Mouse (Mus musculus) heart, embryonic 14.5 days (tissue): ENCODE data around the gene Fchsd2. TPM values are rescaled to one million over a fixed set of nuclear protein-coding genes. Genes with fewer than 3 reads are reported as not detected.

Experiments
- ATAC-seq: fragments of 200-750 bp; cut with Nextera tagmentation; 2 replicates; pipeline ENCODE4 v1.8.0; 2017; ENCODE audit warnings: low read depth, moderate TSS enrichment; ENCODE audit not compliant: insufficient number of reproducible peaks, insufficient read depth, low FRiP score
- H3K27ac ChIP-seq, 2 experiments: fragments of 200-500 bp in 1 of 2; fragments of 300-500 bp in 1 of 2; sonication (generic) in 1 of 2; replicated peaks in 1 of 2; 2 replicates each; pipeline ENCODE4 v1.5.1; 2012 to 2014; ENCODE audit warnings: low read depth in 2 of 2, low read length in 2 of 2, control low read depth in 1 of 2, mild to moderate bottlenecking in 1 of 2, mixed read lengths in 1 of 2; ENCODE audit not compliant: control insufficient read depth in 1 of 2, insufficient read depth in 1 of 2
- H3K27me3 ChIP-seq: fragments of 300-500 bp; sonication (generic); 2 replicates; pipeline ENCODE4 v1.6.1; 2014; ENCODE audit warnings: mild to moderate bottlenecking, low read length, control low read depth; ENCODE audit not compliant: control insufficient read depth, insufficient read depth
- H3K36me3 ChIP-seq: fragments of 300-500 bp; sonication (generic); 2 replicates; pipeline ENCODE4 v1.6.1; 2014; ENCODE audit warnings: mild to moderate bottlenecking, control low read depth, low read length, mixed read lengths; ENCODE audit not compliant: control insufficient read depth, insufficient read depth
- H3K4me1 ChIP-seq, 2 experiments: fragments of 200-500 bp in 1 of 2; fragments of 300-500 bp in 1 of 2; sonication (generic) in 1 of 2; 2 replicates each; pipeline ENCODE4 v1.6.1; 2012 to 2014; ENCODE audit warnings: low read length in 2 of 2, control low read depth in 1 of 2, mixed read lengths in 1 of 2; ENCODE audit not compliant: control insufficient read depth in 2 of 2, insufficient read depth in 2 of 2
- H3K4me2 ChIP-seq: fragments of 300-500 bp; sonication (generic); 2 replicates; pipeline ENCODE4 v1.6.1; 2014; ENCODE audit warnings: mild to moderate bottlenecking, low read length
- H3K4me3 ChIP-seq, 2 experiments: fragments of 200-500 bp in 1 of 2; fragments of 300-500 bp in 1 of 2; sonication (generic) in 1 of 2; 2 replicates each; pipeline ENCODE4 v1.5.1; 2012 to 2014; ENCODE audit warnings: low read length in 2 of 2, mild to moderate bottlenecking in 2 of 2, control low read depth in 1 of 2, low read depth in 1 of 2, moderate library complexity in 1 of 2; ENCODE audit not compliant: control insufficient read depth in 1 of 2, insufficient read depth in 1 of 2
- H3K9ac ChIP-seq: fragments of 300-500 bp; sonication (generic); 2 replicates; pipeline ENCODE4 v1.6.1; 2014; ENCODE audit warnings: mild to moderate bottlenecking, low read length
- H3K9me3 ChIP-seq: fragments of 300-500 bp; sonication (generic); 2 replicates; pipeline ENCODE4 v1.6.1; 2016; ENCODE audit warnings: low read length, control low read depth; ENCODE audit not compliant: control insufficient read depth
- WGBS: fragments of 180-500 bp; shearing (Covaris S2); extraction: QIAGEN DNeasy Blood & Tissue Kit; methylation state at CpG from one replicate; pipeline ENCODE4 v1.1.7; 2014; 5-methylcytosine and 5-hydroxymethylcytosine counted together
- polyA plus RNA-seq: library from polyadenylated mRNA; unstranded; fragments of >200 nt; fragmentation: Nextera tagmentation; extraction: Ambion mirVana; gene quantifications from 2 replicates; pipeline ENCODE4 v1.2.1, GENCODE M21; 2014

The Fchsd2 gene
- polyA plus RNA-seq, 1 experiment from 2014 or later, result 18.0 TPM

DNA sequence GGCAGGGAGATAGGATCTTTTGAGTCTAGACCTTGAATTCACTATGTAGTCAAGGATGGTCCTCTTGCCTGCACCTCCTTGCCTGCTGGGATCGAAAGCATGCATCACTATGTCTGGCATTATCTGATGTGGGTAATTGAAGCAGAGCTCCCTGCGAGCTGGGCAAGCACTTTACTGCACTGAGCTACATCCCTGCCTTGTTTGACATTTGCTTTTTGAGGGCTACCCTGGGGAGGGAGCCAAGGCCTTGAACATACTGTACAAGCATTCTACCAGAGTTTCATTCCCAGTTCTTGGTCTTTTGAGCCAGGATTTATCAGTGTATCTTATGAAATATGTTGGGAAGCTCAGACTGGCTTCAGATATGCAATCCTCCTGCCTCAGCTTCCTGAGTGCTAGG, 39.5 kb upstream of the Fchsd2 start:
- H3K27ac ChIP-seq, result no peak overlapping the region
- H3K36me3 ChIP-seq, result no peaks in the 10 kb centered on the region
- H3K4me2 ChIP-seq, result no peak overlapping the region
- H3K27me3 ChIP-seq, result no peaks in the 10 kb centered on the region
- WGBS, result 36% methylated on average over 2 of the region's 2 CpGs
- no peak overlapping the region for H3K4me3 ChIP-seq
- H3K9ac ChIP-seq, result no peak overlapping the region
- ATAC-seq, result no peak
- H3K9me3 ChIP-seq, result no peaks in the 10 kb centered on the region
- H3K4me1 ChIP-seq, result peaks cover 9 to 14% of the 10 kb centered on the region in 2 experiments; a peak in 3 of 4 replicates

DNA sequence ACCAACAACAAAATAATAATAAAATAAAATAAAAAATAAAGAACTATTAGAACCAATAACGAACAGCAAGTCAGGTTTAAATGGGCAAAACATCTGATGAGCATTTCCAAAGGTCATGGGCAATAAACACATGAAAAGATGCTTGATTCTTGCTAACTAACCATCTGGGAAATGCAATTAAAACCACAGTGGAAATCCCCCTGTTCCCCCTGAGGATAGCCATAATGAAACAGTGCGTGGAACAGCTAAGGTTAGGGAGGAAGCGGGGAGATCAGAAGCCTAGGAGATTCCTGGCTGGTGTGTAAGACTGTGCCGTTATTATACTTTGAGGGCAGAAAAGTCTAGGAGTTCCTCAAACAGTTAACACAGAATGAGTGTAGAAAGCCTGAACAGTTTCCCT, 35.4 kb upstream of the Fchsd2 start:
- Histone ChIP-seq H3K27ac (no peak overlapping the region), H3K9ac (no peak overlapping the region), H3K4me1 (peaks cover 0 to 3% of the 10 kb centered on the region in 2 experiments; a peak in 1 of 4 replicates), H3K27me3 (no peaks in the 10 kb centered on the region), H3K9me3 (no peaks in the 10 kb centered on the region), H3K4me3 (no peak overlapping the region), H3K36me3 (no peaks in the 10 kb centered on the region), H3K4me2 (no peak overlapping the region)
- no peak for ATAC-seq
- WGBS, result 66% methylated on average over 4 of the region's 4 CpGs

DNA sequence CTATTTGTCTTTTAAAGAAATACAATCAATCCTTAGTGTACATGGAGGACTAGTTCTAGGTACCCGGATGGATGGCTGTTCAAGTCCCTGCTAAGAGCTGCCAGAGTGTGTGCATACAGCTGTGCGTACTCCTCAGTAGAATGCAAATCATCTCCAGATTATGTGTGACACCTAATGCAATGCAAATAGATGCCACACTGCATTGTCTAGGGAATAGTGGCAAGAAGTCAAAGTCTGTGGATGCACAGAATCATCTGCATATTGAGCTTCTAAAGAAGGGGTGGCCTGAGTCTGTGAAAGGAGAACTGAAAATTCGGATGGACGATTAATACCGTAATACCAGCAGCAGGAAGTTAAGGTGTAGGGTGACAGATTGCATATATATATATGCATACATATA, 33.5 kb upstream of the Fchsd2 start:
- H3K9ac ChIP-seq, result no peak overlapping the region
- no peak for ATAC-seq

DNA sequence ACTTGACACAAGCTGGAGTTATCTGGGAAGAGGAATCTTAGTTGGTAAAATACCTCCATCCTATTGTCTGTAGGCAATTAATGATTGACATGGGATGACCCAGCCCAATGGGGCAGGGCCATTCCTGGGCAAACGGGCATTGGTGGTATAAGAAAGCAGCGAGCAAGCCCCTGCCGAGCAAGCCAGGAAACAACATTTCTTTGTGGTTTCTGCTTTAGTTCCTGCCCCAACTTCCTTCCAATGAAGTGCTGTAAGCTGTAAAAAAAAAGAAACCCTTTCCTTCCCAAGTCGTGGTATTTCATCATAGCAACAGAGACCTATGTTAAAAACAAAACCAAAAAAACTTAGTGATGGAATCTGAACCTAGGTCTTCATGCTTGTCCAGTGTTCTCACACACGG, 32.2 kb upstream of the Fchsd2 start:
- H3K4me1 ChIP-seq, result peaks cover 0 to 3% of the 10 kb centered on the region in 2 experiments; a peak in 1 of 4 replicates
- no peak overlapping the region for H3K9ac ChIP-seq
- no peaks in the 10 kb centered on the region for H3K36me3 ChIP-seq
- H3K27me3 ChIP-seq, result no peaks in the 10 kb centered on the region
- no peak for ATAC-seq
- H3K9me3 ChIP-seq, result no peaks in the 10 kb centered on the region
- H3K4me3 ChIP-seq, result no peak overlapping the region
- no peak overlapping the region for H3K4me2 ChIP-seq
- WGBS, result 51% methylated on average over 5 of the region's 5 CpGs
- H3K27ac ChIP-seq, result no peak overlapping the region

More for the DNA sequence above, 33.5 kb upstream of the Fchsd2 start:
- Histone ChIP-seq H3K27ac (no peak overlapping the region), H3K27me3 (no peaks in the 10 kb centered on the region), H3K4me2 (no peak overlapping the region), H3K36me3 (no peaks in the 10 kb centered on the region), H3K9me3 (no peaks in the 10 kb centered on the region), H3K4me1 (peaks cover 0 to 3% of the 10 kb centered on the region in 2 experiments; a peak in 1 of 4 replicates), H3K4me3 (no peak overlapping the region)
- 90% methylated on average over 5 of the region's 5 CpGs for WGBS

DNA sequence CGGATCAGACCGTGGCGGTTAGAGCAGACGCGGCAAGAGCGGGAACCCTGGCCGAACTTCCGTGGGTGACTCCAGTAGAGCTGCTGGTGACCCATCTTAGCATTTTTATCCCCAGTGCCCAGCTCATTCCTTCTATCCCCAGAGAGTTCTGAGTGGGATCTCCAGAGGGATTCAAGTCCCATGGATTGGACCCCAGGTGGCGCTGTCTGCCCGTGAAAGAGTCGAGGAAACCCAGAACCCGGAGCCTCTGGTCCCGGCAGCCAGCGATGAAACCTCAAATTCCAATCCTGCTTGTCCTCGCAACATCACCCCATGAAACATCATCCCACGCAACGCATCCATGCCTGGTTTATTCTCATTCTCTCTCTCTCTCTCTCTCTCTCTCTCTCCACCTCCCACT, 31.3 kb upstream of the Fchsd2 start:
- H3K27me3 ChIP-seq, result no peaks in the 10 kb centered on the region
- 0 out of 2 replicates have a peak, but pooled peaks have one; percentile 43 for ATAC-seq
- WGBS, result 4% methylated on average over 17 of the region's 17 CpGs
- H3K36me3 ChIP-seq, result no peaks in the 10 kb centered on the region
- H3K9ac ChIP-seq, result no peak overlapping the region; the same call in 1 of the 2 replicates
- no peaks in the 10 kb centered on the region for H3K9me3 ChIP-seq
- peak overlapping the region; percentile 56 for H3K4me2 ChIP-seq
- peak overlapping the region in 1 of 2 experiments; percentile 26; a peak in 2 of 4 replicates for H3K4me3 ChIP-seq
- no peak overlapping the region for H3K27ac ChIP-seq
- H3K4me1 ChIP-seq, result peaks cover 0 to 3% of the 10 kb centered on the region in 2 experiments; a peak in 1 of 4 replicates

DNA sequence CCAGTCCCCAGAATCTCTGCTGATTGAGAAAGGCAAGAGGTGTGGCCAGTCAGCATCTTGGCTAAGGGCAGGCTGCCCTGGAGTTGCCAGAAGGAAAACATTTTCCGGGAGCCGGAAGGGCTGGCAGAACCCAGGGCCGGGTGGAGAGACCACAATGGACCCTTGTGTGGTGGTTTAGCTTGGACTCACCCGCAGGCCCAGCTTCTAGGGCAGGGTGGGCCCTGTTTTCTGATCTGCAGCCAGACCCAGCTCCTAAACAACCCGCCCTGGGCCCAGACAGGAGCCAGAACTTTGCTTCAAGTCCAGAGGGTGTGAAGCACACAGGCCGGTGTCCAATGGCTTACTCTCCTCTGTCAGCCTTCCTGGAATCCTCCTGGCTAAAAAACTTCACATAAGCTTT, 30.4 kb upstream of the Fchsd2 start:
- H3K4me2 ChIP-seq, result no peak overlapping the region
- no peaks in the 10 kb centered on the region for H3K9me3 ChIP-seq
- H3K4me1 ChIP-seq, result peaks cover 0 to 3% of the 10 kb centered on the region in 2 experiments; a peak in 1 of 4 replicates
- H3K27me3 ChIP-seq, result no peaks in the 10 kb centered on the region
- H3K27ac ChIP-seq, result no peak overlapping the region
- ATAC-seq, result no peak
- H3K36me3 ChIP-seq, result no peaks in the 10 kb centered on the region
- WGBS, result 86% methylated on average over 6 of the region's 6 CpGs
- no peak overlapping the region for H3K4me3 ChIP-seq
- H3K9ac ChIP-seq, result no peak overlapping the region

DNA sequence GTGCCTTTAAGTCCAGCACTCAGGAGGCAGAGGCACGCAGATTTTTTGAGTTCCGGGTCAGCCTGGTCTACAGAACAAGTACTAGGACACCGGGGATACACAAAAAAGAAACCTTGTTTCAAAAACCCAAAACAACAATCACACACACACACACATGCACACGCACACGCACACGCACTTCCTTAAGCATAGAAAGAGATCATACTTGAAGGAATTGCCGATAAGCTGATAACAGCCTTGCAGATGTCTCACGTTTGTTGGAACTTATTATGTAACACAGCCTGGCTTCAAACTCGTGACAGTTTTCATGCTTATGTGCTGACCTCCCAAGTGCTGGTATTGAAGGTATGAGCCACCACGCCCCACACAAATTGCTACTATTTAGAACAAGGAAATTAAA, 29.1 kb upstream of the Fchsd2 start:
- no peak overlapping the region for H3K4me3 ChIP-seq
- 80% methylated on average over 10 of the region's 10 CpGs for WGBS
- H3K27ac ChIP-seq, result no peak overlapping the region
- no peaks in the 10 kb centered on the region for H3K36me3 ChIP-seq
- no peak for ATAC-seq
- H3K27me3 ChIP-seq, result no peaks in the 10 kb centered on the region
- no peak overlapping the region for H3K4me2 ChIP-seq
- peaks cover 0 to 3% of the 10 kb centered on the region in 2 experiments; a peak in 1 of 4 replicates for H3K4me1 ChIP-seq
- H3K9ac ChIP-seq, result no peak overlapping the region
- no peaks in the 10 kb centered on the region for H3K9me3 ChIP-seq
